Mouse (Mus musculus) stomach, postnatal 0 days (tissue): ENCODE measurements around the gene Slc2a4. TPM values are rescaled to one million over a fixed set of nuclear protein-coding genes. Genes with fewer than 3 reads are reported as not detected.
"Not testable (repeated sequence)": the region's sequence is repeated elsewhere in the genome, so short reads cannot be mapped to it uniquely, and the experiment has no call there.

Source experiments
- ATAC-seq: fragments of 200-750 bp; cut with Nextera tagmentation; 2 replicates; pipeline ENCODE4 v1.8.0; 2017; ENCODE audit not compliant: low FRiP score, low TSS enrichment
- DNase-seq: peaks from one replicate; pipeline ENCODE4 v3.0.0-alpha.2; 2016; ENCODE audit warnings: low spot score
- H3K27ac ChIP-seq: fragments of 300-500 bp; sonication (generic); replicated peaks from 2 replicates; pipeline ENCODE4 v1.5.1; 2014; ENCODE audit warnings: mild to moderate bottlenecking, control low read depth
- H3K27me3 ChIP-seq: fragments of 300-500 bp; sonication (generic); 2 replicates; pipeline ENCODE4 v1.6.1; 2014; ENCODE audit warnings: low read length; ENCODE audit not compliant: control insufficient read depth, insufficient read depth
- H3K36me3 ChIP-seq: fragments of 300-500 bp; sonication (generic); 2 replicates; pipeline ENCODE4 v1.6.1; 2014; ENCODE audit warnings: low read length, mixed read lengths; ENCODE audit not compliant: control insufficient read depth, insufficient read depth
- H3K4me1 ChIP-seq: fragments of 300-500 bp; sonication (generic); replicated peaks from 2 replicates; pipeline ENCODE4 v1.6.1; 2014; ENCODE audit warnings: antibody characterized with exemption; ENCODE audit not compliant: control insufficient read depth, insufficient read depth
- H3K4me2 ChIP-seq: fragments of 300-500 bp; sonication (generic); replicated peaks from 2 replicates; pipeline ENCODE4 v1.6.1; 2014; ENCODE audit warnings: low read depth, mild to moderate bottlenecking, control low read depth, moderate library complexity
- H3K4me3 ChIP-seq: fragments of 300-500 bp; sonication (generic); 2 replicates; pipeline ENCODE4 v1.5.1; 2014; ENCODE audit warnings: low read depth, low read length, control low read depth
- H3K9ac ChIP-seq: fragments of 300-500 bp; sonication (generic); 2 replicates; pipeline ENCODE4 v1.6.1; 2014; ENCODE audit warnings: mild to moderate bottlenecking, low read length, control low read depth, mixed read lengths
- H3K9me3 ChIP-seq: fragments of 300-500 bp; sonication (generic); 2 replicates; pipeline ENCODE4 v1.6.1; 2016; ENCODE audit warnings: low read length; ENCODE audit not compliant: control insufficient read depth
- CTCF ChIP-seq: IDR thresholded peaks from 2 replicates; pipeline ENCODE4 v1.5.1; 2016; ENCODE audit warnings: antibody characterized with exemption, low read depth, mild to moderate bottlenecking, moderate library complexity
- EP300 ChIP-seq: optimal IDR thresholded peaks from 2 replicates; pipeline ENCODE3; 2016; ENCODE audit warnings: antibody characterized with exemption
- WGBS: fragments of 180-500 bp; shearing (Covaris S2); extraction: QIAGEN DNeasy Blood & Tissue Kit; methylation state at CpG from one replicate; pipeline ENCODE4 v1.1.7; 2014; 5-methylcytosine and 5-hydroxymethylcytosine counted together
- polyA plus RNA-seq: library from polyadenylated mRNA; unstranded; fragments of >200 nt; fragmentation: Nextera tagmentation; extraction: Ambion mirVana; gene quantifications from 2 replicates; pipeline ENCODE4 v1.2.1, GENCODE M21; 2015

Gene Slc2a4
- polyA plus RNA-seq, 1 experiment from 2014 or later, result 36.4 TPM

DNA sequence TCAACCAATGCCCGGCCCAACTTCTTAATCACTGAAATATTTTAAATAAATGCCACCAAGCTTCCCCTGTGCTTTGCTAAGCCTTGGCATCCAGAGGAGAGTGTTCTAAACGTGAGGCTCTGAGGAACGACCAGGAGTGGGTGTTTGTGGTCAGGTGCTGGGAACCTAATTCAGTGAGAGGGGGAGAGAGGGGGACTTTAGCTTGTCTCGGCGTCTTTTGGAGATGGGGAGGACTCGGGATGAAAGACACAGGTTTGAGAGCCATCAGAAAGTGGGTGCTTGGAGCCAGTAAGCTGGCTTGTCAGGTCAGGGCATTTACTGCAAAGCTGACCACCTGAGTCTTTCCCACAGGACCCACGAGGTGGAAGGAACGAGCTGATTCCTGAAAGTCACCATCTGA is 16.2 kb downstream of the Slc2a4 start:
- no peak for TF ChIP-seq EP300

DNA sequence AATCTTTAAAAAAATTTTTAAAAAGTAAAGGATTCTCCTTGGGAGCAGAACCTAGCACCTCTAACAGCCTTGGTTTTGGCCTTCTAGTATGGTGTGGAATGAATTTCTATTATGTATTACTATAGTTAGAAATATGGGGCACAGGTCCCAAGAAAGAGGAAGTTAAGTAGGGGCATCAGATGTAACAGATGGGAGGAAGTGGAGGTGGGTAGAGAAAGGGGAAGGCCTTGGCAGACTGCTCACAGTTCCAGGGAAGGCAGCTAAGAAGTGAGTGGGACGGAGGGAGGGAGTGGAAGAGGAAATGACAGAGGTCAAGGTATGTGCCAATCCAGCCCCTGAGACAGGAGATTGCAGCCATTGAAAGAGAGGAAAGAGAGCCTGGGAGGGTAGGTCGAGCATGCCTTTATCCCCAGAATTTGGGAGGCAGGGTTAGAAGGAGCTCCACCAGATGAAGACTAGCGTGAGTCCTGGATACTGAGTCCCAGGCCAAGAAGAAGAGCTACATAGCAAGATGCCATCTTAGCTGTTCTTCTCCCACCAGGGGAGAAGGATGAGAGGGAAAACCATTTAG is 16.9 kb downstream of the Slc2a4 start:
- TF ChIP-seq CTCF (no peak), EP300 (no peak)
- Histone ChIP-seq H3K9me3 (no peaks in the 10 kb centered on the region), H3K9ac (no peak overlapping the region), H3K4me2 (no peak overlapping the region), H3K4me3 (no peak overlapping the region), H3K4me1 (peaks cover 3% of the 10 kb centered on the region), H3K27ac (no peak overlapping the region), H3K27me3 (no peaks in the 10 kb centered on the region), H3K36me3 (no peaks in the 10 kb centered on the region)
- 77% methylated on average over 3 of the region's 3 CpGs for WGBS
- ATAC-seq (no peak), DNase-seq (no peak)

More for the DNA sequence above, 16.2 kb downstream of the Slc2a4 start:
- Histone ChIP-seq H3K4me2 (no peak overlapping the region), H3K9me3 (no peaks in the 10 kb centered on the region), H3K9ac (no peak overlapping the region), H3K27me3 (no peaks in the 10 kb centered on the region), H3K36me3 (no peaks in the 10 kb centered on the region), H3K4me1 (peaks cover 4% of the 10 kb centered on the region), H3K27ac (no peak overlapping the region), H3K4me3 (no peak overlapping the region)
- no peak for ATAC-seq
- DNase-seq, result no peak
- WGBS, result 69% methylated on average over 8 of the region's 8 CpGs

DNA sequence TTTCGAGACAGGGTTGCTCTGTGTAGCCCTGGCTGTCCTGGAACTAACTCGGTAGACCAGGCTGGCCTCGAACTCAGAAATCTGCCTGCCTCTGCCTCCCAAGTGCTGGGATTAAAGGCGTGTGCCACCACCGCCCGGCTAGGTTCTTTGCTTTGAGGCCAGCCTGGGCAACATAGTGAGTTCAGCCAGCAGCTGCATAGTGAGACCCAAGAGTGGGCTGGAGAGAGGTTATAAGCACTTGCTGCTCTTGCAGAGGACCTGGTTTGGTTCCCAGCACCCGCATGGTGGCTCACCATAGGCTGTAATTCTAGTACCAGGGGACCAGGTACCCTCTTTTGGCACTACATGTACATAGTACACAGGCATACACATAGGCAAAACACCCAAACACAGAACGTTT is 17.8 kb downstream of the Slc2a4 start:
- ATAC-seq, result not testable (repeated sequence)
- WGBS, result 86% methylated on average over 8 of the region's 8 CpGs

DNA sequence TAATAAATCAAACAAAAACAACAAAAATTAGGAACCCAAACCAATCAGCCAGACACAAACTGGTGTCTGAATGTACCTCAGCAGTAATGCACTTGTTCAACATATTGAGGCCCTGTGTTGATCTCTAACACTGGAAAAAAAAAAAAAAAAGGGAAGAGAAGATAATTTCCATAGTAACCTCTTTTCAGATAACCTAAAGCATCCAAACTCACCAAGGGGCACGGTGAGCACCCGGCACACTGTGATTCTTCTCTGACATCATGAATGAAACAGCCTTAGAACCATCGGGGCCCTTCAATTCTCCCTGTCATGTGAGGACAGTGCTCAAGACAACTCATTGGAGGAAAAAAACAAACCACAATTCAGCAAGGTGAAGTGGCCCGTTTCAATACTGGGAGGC is 18.3 kb downstream of the Slc2a4 start:
- no peaks in the 10 kb centered on the region for H3K4me1 ChIP-seq
- no peak overlapping the region for H3K9ac ChIP-seq
- DNase-seq (no peak), ATAC-seq (no peak)
- no peak for TF ChIP-seq EP300
- no peak for TF ChIP-seq CTCF
- no peak overlapping the region for H3K27ac ChIP-seq
- H3K4me3 ChIP-seq, result no peak overlapping the region
- H3K9me3 ChIP-seq, result no peaks in the 10 kb centered on the region
- H3K4me2 ChIP-seq, result no peak overlapping the region
- H3K36me3 ChIP-seq, result no peaks in the 10 kb centered on the region
- WGBS, result 30% methylated on average over 4 of the region's 4 CpGs
- H3K27me3 ChIP-seq, result no peaks in the 10 kb centered on the region

More for the DNA sequence above, 17.8 kb downstream of the Slc2a4 start:
- H3K4me3 ChIP-seq, H3K9me3 ChIP-seq, H3K4me1 ChIP-seq, H3K36me3 ChIP-seq, H3K9ac ChIP-seq, DNase-seq, H3K27ac ChIP-seq, H3K27me3 ChIP-seq, H3K4me2 ChIP-seq: not testable (repeated sequence)

DNA sequence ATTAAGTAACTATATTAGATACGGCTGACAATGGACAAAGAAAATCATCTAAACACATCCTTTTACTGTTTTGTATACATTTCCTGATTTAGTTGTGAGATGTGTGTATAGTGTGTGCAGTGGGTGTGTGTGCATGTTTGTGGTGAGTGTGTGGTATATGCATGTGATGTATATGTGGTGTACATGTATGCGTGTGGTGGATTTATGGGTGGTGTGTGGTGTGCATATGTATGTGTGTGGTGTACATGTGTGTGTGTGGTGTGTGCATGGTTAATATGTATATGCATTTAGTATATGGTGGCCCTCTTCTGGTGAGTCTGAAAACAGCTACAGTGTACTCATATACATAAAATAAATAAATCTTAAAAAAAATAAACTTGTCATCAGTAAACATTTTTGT is 20.5 kb downstream of the Slc2a4 start:
- DNase-seq, result no peak
- Histone ChIP-seq H3K27ac (no peak overlapping the region), H3K4me2 (no peak overlapping the region), H3K9ac (no peak overlapping the region), H3K4me1 (no peaks in the 10 kb centered on the region), H3K36me3 (no peaks in the 10 kb centered on the region), H3K4me3 (no peak overlapping the region), H3K27me3 (no peaks in the 10 kb centered on the region), H3K9me3 (no peaks in the 10 kb centered on the region)
- 90% methylated on average over 2 of the region's 2 CpGs for WGBS
- peak; percentile 19; the same call in 1 of the 2 replicates for TF ChIP-seq CTCF
- TF ChIP-seq EP300, result no peak
- ATAC-seq, result no peak

DNA sequence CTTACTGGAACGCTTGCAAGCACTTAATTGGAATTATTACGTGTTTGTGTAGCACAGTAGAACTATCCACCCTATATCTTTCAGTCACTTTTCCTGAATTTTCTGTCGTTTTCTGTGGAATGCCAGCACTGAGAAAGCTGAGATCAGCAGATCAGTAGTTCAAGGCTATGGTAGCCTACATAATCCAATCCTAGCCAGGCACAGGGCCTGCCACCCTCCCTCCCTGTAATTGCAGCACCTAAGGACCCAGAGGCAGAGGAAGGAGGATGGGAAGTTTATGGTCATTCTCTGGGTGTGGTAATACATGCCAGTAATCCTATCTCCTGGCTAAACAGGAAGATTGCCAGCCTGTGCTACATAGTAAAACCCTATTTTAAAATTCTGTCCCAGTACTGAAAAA is 25.2 kb downstream of the Slc2a4 start:
- TF ChIP-seq EP300 (no peak), CTCF (no peak)
- no peak for ATAC-seq
- DNase-seq, result peak; percentile 13
- Histone ChIP-seq H3K9ac (no peak overlapping the region), H3K36me3 (peaks cover 5% of the 10 kb centered on the region), H3K4me2 (peak overlapping the region; percentile 42; the same call in 1 of the 2 replicates), H3K9me3 (no peaks in the 10 kb centered on the region), H3K4me1 (0 out of 2 replicates have a peak, but pooled peaks cover 2% of the 10 kb centered on the region), H3K27me3 (no peaks in the 10 kb centered on the region), H3K4me3 (no peak overlapping the region), H3K27ac (no peak overlapping the region)
- 57% methylated on average over 3 of the region's 3 CpGs for WGBS
